Mouse (Mus musculus): ENCODE results near the gene Gpr161.

- TF ChIP-seq POLR2A (IDR thresholded peaks at IDR 0.05; ENCODE audit: low read depth, low read length): no peak
- no peak for TF ChIP-seq MEF2A (IDR thresholded peaks at IDR 0.05; ENCODE audit: borderline replicate concordance, low read depth, low read length)
- TF ChIP-seq RCOR1 (conservative IDR thresholded peaks at IDR 0.05; ENCODE audit: low read depth, low read length): no peak
- no peak for TF ChIP-seq MAFK (IDR thresholded peaks at IDR 0.05; ENCODE audit: insufficient replicate concordance, low read length)
- TF ChIP-seq CTCF (conservative IDR thresholded peaks at IDR 0.05 in 1 of 2, IDR thresholded peaks at IDR 0.05 in 1 of 2; ENCODE audit: low read depth in 2 of 2, low read length in 2 of 2): no peak
- TF ChIP-seq SIN3A (IDR thresholded peaks at IDR 0.05; ENCODE audit: low read length): no peak
- TF ChIP-seq KAT2A (IDR thresholded peaks at IDR 0.05; ENCODE audit: insufficient replicate concordance, low read length): no peak
- no peak for TF ChIP-seq ZNF384 (IDR thresholded peaks at IDR 0.05; ENCODE audit: low read depth, low read length)
- no peak for TF ChIP-seq UBTF (IDR thresholded peaks at IDR 0.05; ENCODE audit: low read depth, low read length)
- TF ChIP-seq ELF1 (IDR thresholded peaks at IDR 0.05; ENCODE audit: low read depth, low read length): no peak
- TF ChIP-seq NRF1 (IDR thresholded peaks at IDR 0.05; ENCODE audit: low read depth, low read length): no peak
These were observed at the start of gene Gpr161 for GRCm38 (mm10) chr1:165295489-165295888.

All from CH12.LX (cell line).